Mouse (Mus musculus): ENCODE results near the gene Olfr1295. TPM values are rescaled to one million over a fixed set of nuclear protein-coding genes. Genes with fewer than 3 reads are reported as not detected.

Gene Olfr1295
- not detected for polyA plus RNA-seq (2017; shearing (Covaris generic))

GRCm38 (mm10) chr2:111569581-111569980 lies at the start of gene Olfr1295:
Gene Olfr1295, minus strand, starts transcription at chr2:111569681.

GRCm38 (mm10) chr2:111540191-111540590 lies 29.3 kb downstream of the Olfr1295 start, which contains the start of gene Olfr1294:
Gene Olfr1294, minus strand, starts transcription at chr2:111540291.

GRCm38 (mm10) chr2:111524903-111525302 lies 44.6 kb downstream of the Olfr1295 start, which contains the start of gene Olfr1293-ps:
Gene Olfr1293-ps, plus strand, starts transcription at chr2:111525203.

Other genes starting within 250 kb of the Olfr1295 start
- not detected for gene Olfr1281, start 243.2 kb downstream of the Olfr1295 start, polyA plus RNA-seq (2017; shearing (Covaris generic))
- not detected for gene Olfr1282, start 233.6 kb downstream of the Olfr1295 start, polyA plus RNA-seq (2017; shearing (Covaris generic))
- not detected for gene Olfr1283, start 202.9 kb downstream of the Olfr1295 start, polyA plus RNA-seq (2017; shearing (Covaris generic))
- gene Olfr1284, start 194.2 kb downstream of the Olfr1295 start, polyA plus RNA-seq (2017; shearing (Covaris generic)): not detected
- gene Olfr1286, start 146.6 kb downstream of the Olfr1295 start, polyA plus RNA-seq (2017; shearing (Covaris generic)): not detected
- gene Olfr1287, start 120.5 kb downstream of the Olfr1295 start, polyA plus RNA-seq (2017; shearing (Covaris generic)): not detected
- gene Olfr1288, start 95.6 kb downstream of the Olfr1295 start, polyA plus RNA-seq (2017; shearing (Covaris generic)): not detected
- not detected for gene Olfr1289, start 88.9 kb downstream of the Olfr1295 start, polyA plus RNA-seq (2017; shearing (Covaris generic))
- not detected for gene Olfr1290, start 75.9 kb downstream of the Olfr1295 start, polyA plus RNA-seq (2017; shearing (Covaris generic))
- not detected for gene Olfr1291-ps1, start 72.5 kb downstream of the Olfr1295 start, polyA plus RNA-seq (2017; shearing (Covaris generic))
- not detected for gene Olfr1293-ps, start 44.5 kb downstream of the Olfr1295 start, polyA plus RNA-seq (2017; shearing (Covaris generic))
- gene Olfr1294, start 29.4 kb downstream of the Olfr1295 start, polyA plus RNA-seq (2017; shearing (Covaris generic)): not detected
- not detected for gene Olfr1297, start 56.8 kb upstream of the Olfr1295 start, polyA plus RNA-seq (2017; shearing (Covaris generic))
- gene Olfr1298, start 79.5 kb upstream of the Olfr1295 start, polyA plus RNA-seq (2017; shearing (Covaris generic)): not detected
- gene Olfr1299, start 91.7 kb upstream of the Olfr1295 start, polyA plus RNA-seq (2017; shearing (Covaris generic)): not detected
- gene Olfr1301, start 181.3 kb upstream of the Olfr1295 start, polyA plus RNA-seq (2017; shearing (Covaris generic)): not detected
- gene Olfr1302, start 207.7 kb upstream of the Olfr1295 start, polyA plus RNA-seq (2017; shearing (Covaris generic)): not detected